Mouse (Mus musculus) liver, embryonic 14.5 days (tissue): ENCODE results near the gene Draxin. TPM values are rescaled to one million over a fixed set of nuclear protein-coding genes. Genes with fewer than 3 reads are reported as not detected.

Experiments used
- ATAC-seq: fragments of 200-750 bp; cut with Nextera tagmentation; 2 replicates; pipeline ENCODE4 v1.8.0; 2017; ENCODE audit warnings: moderate number of reproducible peaks, mild to moderate bottlenecking, moderate library complexity; ENCODE audit not compliant: insufficient read depth
- DNase-seq, 3 experiments: peaks; one replicate each; pipeline ENCODE4 v3.0.0-alpha.2; 2012 to 2013; ENCODE audit warnings: low read depth in 3 of 3, low spot score in 3 of 3
- H3K27ac ChIP-seq: fragments of 300-500 bp; sonication (generic); 2 replicates; pipeline ENCODE4 v1.5.1; 2014; ENCODE audit warnings: moderate library complexity, mild to moderate bottlenecking, control low read depth, inconsistent platforms
- H3K27me3 ChIP-seq: fragments of 300-500 bp; sonication (generic); 2 replicates; pipeline ENCODE4 v1.6.1; 2014; ENCODE audit warnings: mild to moderate bottlenecking, low read length, moderate library complexity; ENCODE audit not compliant: control insufficient read depth, insufficient read depth
- H3K36me3 ChIP-seq: fragments of 300-500 bp; sonication (generic); replicated peaks from 2 replicates; pipeline ENCODE4 v1.6.1; 2014; ENCODE audit warnings: low read depth; ENCODE audit not compliant: control insufficient read depth, insufficient read depth
- H3K4me1 ChIP-seq, 2 experiments: fragments of 200-500 bp in 1 of 2; fragments of 300-500 bp in 1 of 2; sonication (generic) in 1 of 2; replicated peaks; 2 replicates each; pipeline ENCODE4 v1.6.1; 2012 to 2014; ENCODE audit warnings: antibody characterized with exemption in 1 of 2, inconsistent platforms in 1 of 2, low read length in 1 of 2; ENCODE audit not compliant: control insufficient read depth in 2 of 2, insufficient read depth in 2 of 2
- H3K4me2 ChIP-seq: fragments of 300-500 bp; sonication (generic); 2 replicates; pipeline ENCODE4 v1.6.1; 2014; ENCODE audit warnings: low read depth, mild to moderate bottlenecking, control low read depth, moderate library complexity
- H3K4me3 ChIP-seq, 2 experiments: fragments of 200-500 bp in 1 of 2; fragments of 300-500 bp in 1 of 2; sonication (generic) in 1 of 2; 2 replicates each; pipeline ENCODE4 v1.5.1; 2012 to 2014; ENCODE audit warnings: low read depth in 2 of 2, low read length in 2 of 2, mild to moderate bottlenecking in 2 of 2, control low read depth in 1 of 2, inconsistent platforms in 1 of 2, moderate library complexity in 1 of 2; ENCODE audit not compliant: insufficient read depth in 1 of 2
- H3K9ac ChIP-seq: fragments of 300-500 bp; sonication (generic); replicated peaks from 2 replicates; pipeline ENCODE4 v1.6.1; 2014; ENCODE audit warnings: mild to moderate bottlenecking, control low read depth, moderate library complexity
- H3K9me3 ChIP-seq: fragments of 300-500 bp; sonication (generic); 2 replicates; pipeline ENCODE4 v1.6.1; 2016; ENCODE audit warnings: low read length, mixed read lengths; ENCODE audit not compliant: control insufficient read depth
- CTCF ChIP-seq: IDR thresholded peaks from 2 replicates; pipeline ENCODE4 v1.5.1; 2016; ENCODE audit warnings: antibody characterized with exemption, low read depth, control low read depth
- EP300 ChIP-seq: IDR thresholded peaks from 2 replicates; pipeline ENCODE4 v1.6.1; 2016; ENCODE audit warnings: antibody characterized with exemption, low read depth
- WGBS: fragments of 180-500 bp; shearing (Covaris S2); extraction: QIAGEN DNeasy Blood & Tissue Kit; methylation state at CpG from one replicate; pipeline ENCODE4 v1.1.7; 2014; ENCODE audit not compliant: insufficient replicate concordance; 5-methylcytosine and 5-hydroxymethylcytosine counted together
- polyA plus RNA-seq, 2 experiments: library from polyadenylated mRNA; depleted of rRNA in 1 of 2; stranded (reverse) in 1 of 2; unstranded in 1 of 2; fragments of >200 nt; fragmentation: Nextera tagmentation in 1 of 2; extraction: Ambion mirVana in 1 of 2; gene quantifications; 2 replicates each; pipeline versions ENCODE4 v1.2.1 to v1.2.3; 2012 to 2014

The Draxin gene
- polyA plus RNA-seq, 2 experiments = 0.05 to 0.16 TPM

DNA sequence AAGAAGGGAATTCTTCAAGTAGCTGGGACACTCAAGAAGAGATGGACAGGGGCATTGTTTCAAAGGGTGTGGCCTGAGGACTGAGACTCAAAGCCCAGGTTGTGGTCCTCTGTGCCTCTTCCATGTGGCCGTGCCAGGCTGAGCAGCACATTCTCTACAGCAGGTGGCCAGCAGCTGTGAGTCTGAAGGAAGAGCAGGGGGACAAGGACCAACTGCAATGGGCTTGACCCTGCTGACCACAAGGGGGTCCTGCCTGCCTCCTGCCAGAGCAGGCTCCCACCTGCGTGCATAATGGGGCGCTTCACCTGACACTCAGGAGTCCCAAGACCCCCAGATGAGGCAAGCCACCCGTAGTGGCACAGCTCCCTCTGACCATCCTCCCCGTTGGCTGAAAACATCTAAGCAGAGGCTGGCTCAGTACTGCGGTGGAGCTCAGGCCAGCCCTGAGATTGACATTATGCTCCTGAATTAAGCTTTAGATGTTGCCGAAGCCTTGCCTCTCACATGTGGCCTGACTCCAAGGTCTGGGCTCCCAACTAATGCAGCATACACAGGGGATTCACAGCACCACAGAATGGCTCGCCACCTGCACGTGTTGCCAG, 72.2 kb downstream of the Draxin start:
- H3K4me2 ChIP-seq = no peak overlapping the region
- DNase-seq (no peak), ATAC-seq (no peak)
- H3K27ac ChIP-seq = no peak overlapping the region
- no peak overlapping the region for H3K9ac ChIP-seq
- H3K4me3 ChIP-seq = no peak overlapping the region
- no peaks in the 10 kb centered on the region for H3K4me1 ChIP-seq
- 85% methylated on average over 9 of the region's 9 CpGs for WGBS
- TF ChIP-seq CTCF = no peak
- no peak for TF ChIP-seq EP300
- peaks cover 29% of the 10 kb centered on the region for H3K36me3 ChIP-seq
- no peaks in the 10 kb centered on the region for H3K27me3 ChIP-seq
- no peaks in the 10 kb centered on the region for H3K9me3 ChIP-seq

DNA sequence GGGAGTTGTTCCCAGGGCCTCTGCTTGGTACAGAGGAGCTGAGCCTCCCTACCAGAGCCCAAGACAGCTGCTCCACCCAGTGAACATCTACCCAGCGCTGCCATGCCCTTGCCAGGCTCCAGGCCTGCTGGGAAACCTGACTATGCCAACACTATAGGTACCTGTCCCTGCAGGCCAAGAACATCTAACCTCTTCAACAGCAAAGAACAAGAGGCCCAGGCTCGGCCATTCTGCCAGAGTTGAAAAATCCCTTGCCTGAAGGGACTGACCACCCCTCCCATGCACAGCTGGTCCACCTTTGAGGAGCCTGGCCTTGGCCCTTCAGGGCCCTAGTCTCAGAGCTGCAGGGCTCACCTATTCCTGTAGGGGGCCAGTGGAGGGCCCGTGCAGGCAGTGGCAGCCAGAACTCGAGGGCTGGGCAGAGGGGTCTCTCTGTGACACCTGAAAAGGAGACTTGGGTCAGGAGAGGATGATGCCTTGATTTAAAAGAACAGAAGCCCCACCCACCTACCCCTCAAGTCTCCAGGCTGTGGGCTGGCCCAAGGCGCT, 72.8 kb downstream of the Draxin start:
- Histone ChIP-seq H3K4me1 (no peaks in the 10 kb centered on the region), H3K27me3 (no peaks in the 10 kb centered on the region), H3K27ac (no peak overlapping the region), H3K36me3 (peaks cover 30% of the 10 kb centered on the region), H3K4me3 (no peak overlapping the region), H3K4me2 (no peak overlapping the region), H3K9ac (no peak overlapping the region), H3K9me3 (no peaks in the 10 kb centered on the region)
- ATAC-seq (no peak), DNase-seq (no peak)
- WGBS = 54% methylated on average over 5 of the region's 5 CpGs
- TF ChIP-seq EP300 = no peak
- TF ChIP-seq CTCF = peak; percentile 53

DNA sequence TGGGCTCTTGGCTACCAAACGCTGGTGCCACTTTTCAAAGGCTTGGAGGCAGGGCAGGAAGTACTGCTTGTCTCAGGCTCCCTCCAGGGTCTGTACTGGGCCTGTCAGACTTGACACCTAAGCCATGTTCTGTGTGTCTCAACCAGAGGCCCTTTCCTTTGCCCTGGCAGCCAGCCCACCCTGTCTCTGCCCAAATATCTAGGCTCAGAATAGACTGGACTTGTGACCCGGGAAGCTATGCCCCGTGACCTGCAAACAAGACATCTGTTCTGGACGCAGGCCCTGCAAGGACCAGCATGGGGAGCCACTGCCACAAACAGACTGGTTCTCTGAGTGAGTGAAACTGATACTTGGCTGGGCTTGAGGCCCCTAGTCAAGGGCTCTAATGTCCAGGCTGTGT, 73.7 kb downstream of the Draxin start:
- TF ChIP-seq CTCF = no peak
- no peak for TF ChIP-seq EP300
- Histone ChIP-seq H3K4me3 (no peak overlapping the region), H3K36me3 (peaks cover 39% of the 10 kb centered on the region), H3K9me3 (no peaks in the 10 kb centered on the region), H3K27ac (no peak overlapping the region), H3K27me3 (no peaks in the 10 kb centered on the region), H3K4me2 (no peak overlapping the region), H3K9ac (no peak overlapping the region), H3K4me1 (no peaks in the 10 kb centered on the region)
- no peak for ATAC-seq
- DNase-seq = no peak
- 81% methylated on average over 4 of the region's 4 CpGs for WGBS

DNA sequence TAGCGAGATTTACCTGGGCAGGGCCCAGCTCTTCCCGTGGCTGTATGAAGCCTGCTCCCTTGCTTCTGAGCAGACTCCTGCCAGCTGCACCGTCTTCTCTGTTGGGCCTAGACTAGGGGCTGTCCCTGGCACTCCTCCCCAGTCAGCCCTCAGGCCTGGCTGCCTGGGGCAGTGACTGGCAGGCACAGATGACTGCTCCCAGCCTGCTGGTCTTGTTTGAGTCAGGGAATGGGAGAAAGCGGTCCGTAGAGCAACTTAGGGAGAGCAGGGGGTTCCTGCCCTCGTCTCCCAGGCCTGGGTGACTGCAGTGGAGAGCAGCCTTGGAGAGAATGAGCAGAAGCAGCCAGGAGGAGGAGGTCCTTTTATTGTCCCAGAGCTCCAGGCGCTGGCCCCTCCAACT, 74.3 kb downstream of the Draxin start:
- H3K36me3 ChIP-seq = peaks cover 45% of the 10 kb centered on the region
- WGBS = 80% methylated on average over 7 of the region's 7 CpGs
- no peak for DNase-seq
- no peaks in the 10 kb centered on the region for H3K4me1 ChIP-seq
- no peak for ATAC-seq
- no peak overlapping the region for H3K9ac ChIP-seq
- no peak overlapping the region for H3K27ac ChIP-seq
- H3K4me2 ChIP-seq = no peak overlapping the region
- H3K27me3 ChIP-seq = no peaks in the 10 kb centered on the region
- H3K4me3 ChIP-seq = no peak overlapping the region
- no peak for TF ChIP-seq CTCF
- TF ChIP-seq EP300 = no peak
- no peaks in the 10 kb centered on the region for H3K9me3 ChIP-seq

DNA sequence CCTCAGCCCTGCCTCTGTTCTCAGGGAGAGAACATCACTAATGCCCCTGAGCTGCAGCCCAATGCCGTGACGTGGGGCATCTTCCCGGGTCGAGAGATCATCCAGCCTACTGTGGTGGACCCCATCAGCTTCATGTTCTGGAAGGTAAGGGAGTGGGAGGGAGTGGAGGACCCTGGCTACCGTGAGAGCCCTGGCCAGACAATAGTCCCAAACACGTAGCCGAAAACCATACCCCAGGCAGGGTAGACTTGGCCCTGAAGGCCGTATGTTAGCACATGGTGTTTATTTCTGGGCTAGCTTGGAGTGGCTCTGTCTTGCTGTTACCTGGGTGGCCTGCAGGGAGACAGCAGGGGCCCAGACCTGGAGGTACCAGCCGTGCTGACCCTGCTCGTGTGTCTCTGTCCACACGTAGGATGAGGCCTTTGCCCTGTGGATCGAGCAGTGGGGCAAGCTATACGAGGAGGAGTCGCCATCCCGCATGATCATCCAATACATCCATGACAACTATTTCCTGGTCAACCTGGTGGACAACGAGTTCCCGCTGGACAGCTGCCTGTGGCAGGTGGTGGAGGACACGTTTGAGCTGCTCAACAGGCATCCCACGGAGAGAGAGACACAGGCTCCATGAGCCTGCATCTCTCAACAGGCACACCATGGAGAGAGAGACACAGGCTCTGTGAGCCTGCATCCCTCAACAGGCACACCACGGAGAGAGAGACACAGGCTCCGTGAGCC, 75.4 kb downstream of the Draxin start:
- 89% methylated on average over 21 of the region's 21 CpGs for WGBS
- Histone ChIP-seq H3K27ac (no peak overlapping the region), H3K27me3 (no peaks in the 10 kb centered on the region), H3K9ac (no peak overlapping the region), H3K4me3 (no peak overlapping the region), H3K9me3 (no peaks in the 10 kb centered on the region), H3K4me2 (no peak overlapping the region), H3K4me1 (no peaks in the 10 kb centered on the region), H3K36me3 (peaks cover 55% of the 10 kb centered on the region)
- no peak for ATAC-seq
- DNase-seq = no peak
- no peak for TF ChIP-seq CTCF
- no peak for TF ChIP-seq EP300
